Mouse (Mus musculus) cerebellum, postnatal 36 days (tissue): Measurements from ENCODE around the gene Wrnip1.
A peak's percentile ranks its signal among the peaks of the same experiment; 100 is the strongest.

ENCODE experiments used
- DNase-seq, 2 experiments: peaks; one replicate each; pipeline ENCODE4 v3.0.0; 2021 to 2022; ENCODE audit warnings: mixed read lengths in 2 of 2

Wrnip1 gene

DNA sequence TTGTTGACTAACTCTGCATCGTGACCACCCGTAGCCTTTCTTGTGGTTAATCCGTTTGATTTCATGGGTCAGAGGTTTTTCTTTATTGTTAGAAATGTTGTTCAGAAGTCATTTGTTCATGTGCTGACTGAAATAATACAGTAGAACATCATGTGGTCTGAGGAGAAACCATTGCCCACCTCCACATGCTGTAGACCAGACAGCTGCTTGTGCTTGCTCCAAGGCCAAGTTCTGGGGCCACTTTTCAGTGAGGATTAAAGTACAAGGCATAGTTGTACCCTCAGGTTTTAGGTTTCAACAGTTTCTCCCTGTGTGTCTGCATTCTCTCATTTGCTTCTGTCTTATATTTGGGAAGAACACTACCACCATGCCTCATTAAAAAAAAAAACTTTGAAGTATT lies 5.8 kb downstream of the Wrnip1 start:
- DNase-seq, result no peak

DNA sequence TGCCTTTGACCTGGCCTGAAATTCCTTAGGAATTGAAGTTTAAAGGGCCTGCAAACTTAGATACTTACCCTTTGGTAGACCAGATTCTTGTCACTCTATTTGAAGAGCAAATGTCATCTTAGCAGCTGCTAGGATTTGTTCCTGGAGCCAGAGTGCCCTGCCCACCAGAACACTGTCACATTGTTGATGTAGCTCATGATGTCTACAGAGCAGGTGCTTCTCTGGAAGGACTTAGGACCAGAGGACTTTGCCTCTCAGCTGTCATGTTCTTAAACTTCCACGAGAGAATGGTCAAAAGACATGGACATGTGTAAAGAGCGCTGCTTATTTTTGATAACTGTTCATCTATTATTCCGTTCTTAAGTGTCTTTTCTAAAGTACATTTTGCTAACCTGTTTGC lies 17.4 kb downstream of the Wrnip1 start:
- DNase-seq, result no peak

DNA sequence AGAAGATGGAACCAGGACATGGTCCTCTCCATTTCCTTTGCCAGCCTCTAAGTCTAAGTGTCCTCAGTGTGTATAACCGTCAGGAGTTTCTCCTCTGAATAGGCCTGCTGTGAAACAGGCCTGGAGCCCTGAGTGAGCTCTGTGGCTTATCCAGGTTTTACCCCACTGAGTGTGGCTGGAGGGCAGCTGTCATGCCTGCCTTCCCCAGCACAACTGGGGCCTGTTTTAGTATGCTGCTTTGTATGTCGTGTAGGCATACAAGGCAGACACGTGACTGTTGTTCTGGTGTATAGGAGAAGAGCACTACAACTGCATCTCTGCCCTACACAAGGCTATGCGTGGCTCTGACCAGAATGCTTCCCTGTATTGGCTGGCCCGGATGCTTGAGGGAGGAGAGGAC lies 18.1 kb downstream of the Wrnip1 start:
- DNase-seq, result no peak

DNA sequence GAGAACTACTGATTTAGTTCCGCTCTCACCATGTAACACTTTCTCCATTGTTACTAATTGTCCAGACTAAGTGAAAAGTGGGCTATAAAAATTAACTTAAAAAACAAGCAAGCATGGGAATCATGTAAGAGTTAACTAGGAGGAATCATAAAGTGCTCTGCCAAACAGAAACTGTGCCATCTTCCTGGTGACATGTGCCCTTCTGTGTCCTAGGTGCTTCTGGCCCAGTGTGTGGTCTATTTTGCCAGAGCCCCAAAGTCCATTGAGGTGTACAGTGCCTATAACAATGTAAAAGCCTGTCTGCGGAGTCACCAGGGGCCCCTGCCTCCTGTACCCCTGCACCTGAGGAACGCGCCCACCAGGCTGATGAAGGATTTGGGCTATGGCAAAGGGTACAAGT lies 19.8 kb downstream of the Wrnip1 start:
- DNase-seq, result no peak

DNA sequence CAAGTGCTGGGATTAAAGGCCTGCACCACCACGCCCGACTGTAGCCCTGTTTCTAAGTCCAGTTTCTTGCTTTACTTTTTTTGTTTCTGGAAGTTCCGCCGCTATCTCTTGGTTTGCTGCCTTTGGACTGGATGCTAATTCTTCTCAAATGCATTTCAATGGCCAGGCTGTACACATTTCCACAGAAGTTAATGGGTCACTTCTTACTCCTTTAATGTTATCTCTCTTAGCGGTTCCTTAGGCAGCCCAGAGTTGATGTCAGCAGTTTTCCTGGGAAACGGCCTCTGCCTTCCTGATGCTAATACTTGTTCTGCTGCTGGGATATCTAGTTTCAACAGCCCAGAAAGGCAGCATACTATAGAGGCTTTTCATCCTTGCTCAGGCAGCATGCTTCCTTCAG lies 21.3 kb downstream of the Wrnip1 start:
- no peak for DNase-seq

DNA sequence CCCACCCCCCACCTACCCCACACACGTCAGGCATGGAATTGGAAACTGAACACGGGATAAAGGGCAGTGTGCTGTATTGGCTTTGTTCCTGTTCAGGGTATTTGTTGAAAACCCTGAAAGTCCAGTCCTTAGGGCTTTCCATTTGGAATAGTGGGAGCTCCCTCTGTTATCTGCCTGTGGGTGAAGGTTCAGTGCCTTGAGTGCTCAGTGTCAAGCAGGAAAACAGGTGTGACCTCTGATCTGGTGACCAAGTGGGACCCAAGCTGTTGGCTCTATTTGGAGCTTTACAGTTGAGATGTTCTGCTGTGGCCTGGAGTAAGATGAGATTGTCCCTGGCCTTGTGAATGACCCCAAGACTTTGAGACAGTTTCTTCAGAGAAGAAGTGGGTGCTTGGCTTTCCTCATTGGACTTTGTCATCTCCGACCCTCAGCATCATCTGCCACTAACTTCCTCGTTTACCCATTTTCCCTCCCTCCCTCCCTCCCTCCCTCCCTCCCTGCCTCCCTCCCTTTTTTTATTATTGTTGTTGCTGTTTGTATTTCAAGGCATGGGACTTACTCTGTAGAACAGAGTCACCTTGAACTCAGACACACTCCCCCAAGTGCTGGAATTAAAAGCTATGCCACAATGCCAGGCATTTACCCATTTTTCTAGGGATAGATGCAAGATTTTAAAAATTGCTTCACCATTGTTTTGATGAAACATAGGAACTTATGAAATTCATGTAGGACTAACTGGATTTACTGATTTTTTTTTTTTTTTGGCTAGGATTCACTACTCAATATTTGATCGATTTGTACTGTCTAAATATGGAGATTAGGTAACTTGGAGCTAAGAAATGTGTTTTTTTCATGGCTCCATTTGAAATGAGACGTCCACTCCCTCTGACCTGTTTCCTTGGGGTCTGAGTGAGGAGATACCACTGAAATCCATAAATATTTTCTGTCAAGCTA lies 22.8 kb downstream of the Wrnip1 start:
- DNase-seq, result no peak

DNA sequence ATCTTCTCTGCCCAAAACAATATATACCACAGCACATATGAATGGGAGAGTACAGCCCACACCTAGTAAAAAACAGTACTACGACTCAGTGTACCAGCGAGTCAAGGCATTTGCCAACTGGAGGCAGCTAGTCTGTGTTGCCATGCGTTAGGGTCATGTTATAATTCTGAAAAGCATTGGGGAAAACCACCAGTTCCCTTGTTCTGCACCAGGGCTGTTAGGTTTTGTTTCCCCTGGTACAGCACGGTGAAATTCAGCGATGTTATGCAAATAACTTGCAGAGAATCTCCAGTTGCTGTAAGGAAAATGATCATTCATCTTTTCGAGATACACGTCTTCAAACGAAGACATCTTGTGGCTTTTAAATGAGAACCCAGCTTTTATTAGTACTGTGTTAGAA lies 23.7 kb downstream of the Wrnip1 start:
- no peak for DNase-seq

DNA sequence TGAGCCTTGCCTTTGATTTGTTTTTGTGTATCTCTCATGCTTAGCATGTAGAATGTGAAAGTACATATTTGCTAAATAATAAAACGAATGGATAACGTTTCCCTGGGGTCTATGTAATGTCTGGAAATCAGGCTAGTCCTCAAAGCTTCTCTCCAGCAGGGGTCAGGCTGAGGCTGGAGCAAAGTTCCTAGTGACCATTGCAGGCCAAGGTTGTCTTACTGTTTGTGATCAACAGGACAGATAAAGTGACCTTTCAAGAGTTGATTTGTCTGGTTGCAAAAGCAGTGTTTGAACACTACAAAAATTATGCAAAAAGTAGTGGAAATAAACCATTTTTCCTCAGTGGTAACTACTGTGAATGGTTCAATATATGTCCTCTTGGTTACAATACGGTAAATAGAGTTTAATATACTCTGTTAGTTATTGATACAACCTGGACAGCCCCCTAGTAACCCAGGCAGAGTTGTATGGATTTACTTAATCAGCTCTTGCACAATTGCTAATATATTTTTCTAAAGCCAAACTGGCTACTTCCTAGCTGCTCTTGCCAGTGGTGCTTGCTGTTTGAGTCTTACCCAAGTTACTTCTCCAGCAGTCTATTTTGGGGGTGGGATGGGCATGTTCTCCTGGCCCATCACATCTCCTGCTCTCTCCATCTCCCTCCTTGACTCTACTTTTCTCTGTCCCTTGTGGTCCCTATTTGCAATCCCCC lies 25.4 kb downstream of the Wrnip1 start:
- no peak for DNase-seq

DNA sequence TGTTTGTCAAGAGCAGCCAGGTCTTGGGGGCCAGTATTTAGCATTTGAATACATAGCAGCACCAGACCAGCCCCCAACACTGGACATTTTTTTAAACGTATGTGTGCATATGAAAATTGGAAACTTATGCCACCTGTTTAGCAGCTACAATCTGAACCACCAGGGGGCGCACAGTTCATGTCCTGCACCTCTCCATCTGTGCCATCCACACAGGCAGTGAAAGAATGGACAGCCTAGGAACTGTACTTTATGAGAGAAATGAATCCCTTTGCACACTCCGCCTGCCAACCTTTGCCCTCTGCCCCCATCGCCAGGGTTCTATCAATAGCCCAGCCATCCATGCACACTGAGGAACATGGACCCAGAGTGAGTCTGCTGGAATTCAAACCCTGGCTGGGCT lies 26.1 kb downstream of the Wrnip1 start:
- DNase-seq, result peak; percentile 53

DNA sequence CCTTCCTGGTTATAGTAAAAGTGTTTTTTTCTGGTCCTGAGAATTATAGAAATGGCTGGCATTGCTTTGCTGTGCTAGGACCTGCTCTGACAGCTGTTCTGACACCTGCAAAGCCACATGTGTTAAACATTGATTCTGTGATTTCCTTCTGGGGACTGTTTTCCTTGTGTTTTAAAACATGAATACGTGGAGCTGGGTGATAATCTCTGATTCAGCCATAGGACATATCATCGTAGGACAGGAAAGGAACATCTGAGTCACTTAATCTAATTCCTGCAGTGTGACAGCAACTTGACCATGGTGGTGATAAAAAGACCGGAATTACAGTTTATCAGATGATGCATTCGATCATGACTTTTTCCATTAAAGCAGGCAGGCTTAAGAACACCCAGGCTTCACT lies 27.0 kb downstream of the Wrnip1 start:
- DNase-seq, result no peak

DNA sequence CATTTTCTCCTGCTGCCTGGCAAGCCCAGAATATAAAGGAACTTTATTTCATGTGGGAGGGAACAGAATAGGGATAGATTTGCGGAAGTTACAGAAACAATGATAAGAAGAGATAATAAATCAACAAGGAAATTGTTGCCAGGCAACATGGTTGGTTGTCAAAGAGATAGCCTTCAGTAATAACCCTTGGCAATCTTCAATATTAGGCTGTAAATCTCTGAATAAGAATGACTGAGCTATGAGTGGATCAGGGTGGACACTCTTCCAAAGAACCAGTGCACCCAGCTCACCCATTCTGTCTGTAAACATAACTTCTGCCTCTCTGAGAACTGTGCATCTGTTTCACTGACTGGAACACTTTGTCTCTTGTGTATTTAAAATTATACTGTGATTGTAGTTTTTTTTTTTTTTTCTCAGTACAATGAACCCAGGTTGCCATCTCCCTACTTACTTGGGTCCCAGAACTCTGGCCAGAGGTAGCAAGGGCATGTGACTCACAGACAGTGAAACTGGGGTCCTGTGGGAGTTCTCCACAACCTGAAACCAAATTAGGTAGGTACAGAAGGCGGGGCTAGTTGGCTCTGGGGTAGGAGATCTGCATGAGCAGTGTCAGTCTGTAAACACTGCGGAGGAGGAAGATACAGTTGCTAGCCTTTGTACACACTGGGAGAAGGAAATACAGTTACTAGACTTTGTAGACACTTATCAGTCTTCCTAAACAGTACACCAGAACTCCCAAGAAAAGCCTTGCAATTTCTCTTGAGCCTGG lies 29.9 kb downstream of the Wrnip1 start:
- no peak for DNase-seq

DNA sequence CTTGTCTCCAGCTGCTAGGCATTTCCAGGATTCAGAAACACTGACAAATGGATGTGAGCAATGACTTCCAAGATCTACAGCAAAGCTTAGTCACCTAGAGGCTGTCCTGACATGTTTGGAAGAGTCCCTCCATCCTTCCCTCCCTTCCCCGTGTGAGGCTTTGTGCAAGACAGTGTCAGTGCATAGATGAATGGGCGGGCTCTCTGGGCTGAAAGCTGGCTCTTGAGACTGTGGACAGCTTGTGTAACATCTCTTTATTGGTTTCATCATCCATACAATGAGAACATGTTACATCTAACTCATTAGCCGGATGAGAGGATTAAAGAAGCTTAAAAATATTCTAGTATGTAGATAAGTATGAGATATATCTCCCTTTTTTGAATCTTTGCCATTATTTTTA lies 30.9 kb downstream of the Wrnip1 start:
- no peak for DNase-seq

DNA sequence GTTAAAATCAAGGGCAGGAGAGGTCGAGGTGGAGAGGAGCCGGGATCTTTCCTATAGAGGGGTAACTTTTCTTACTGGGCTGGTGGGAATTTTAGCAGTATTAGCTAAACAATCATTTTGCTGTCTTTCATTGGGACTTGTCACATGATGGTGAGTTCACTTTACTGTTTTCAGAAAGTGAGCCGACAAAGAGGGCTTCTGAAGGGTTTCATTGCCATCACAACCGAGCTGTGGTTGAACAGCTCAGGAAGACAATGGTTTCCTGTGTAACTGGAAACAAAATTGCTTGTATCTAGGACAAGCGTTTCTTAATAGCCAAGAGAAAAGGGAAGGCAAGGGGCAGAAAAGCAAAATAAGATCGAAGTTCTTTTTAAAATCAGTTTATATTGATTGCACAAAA lies 31.4 kb downstream of the Wrnip1 start:
- DNase-seq, result no peak

DNA sequence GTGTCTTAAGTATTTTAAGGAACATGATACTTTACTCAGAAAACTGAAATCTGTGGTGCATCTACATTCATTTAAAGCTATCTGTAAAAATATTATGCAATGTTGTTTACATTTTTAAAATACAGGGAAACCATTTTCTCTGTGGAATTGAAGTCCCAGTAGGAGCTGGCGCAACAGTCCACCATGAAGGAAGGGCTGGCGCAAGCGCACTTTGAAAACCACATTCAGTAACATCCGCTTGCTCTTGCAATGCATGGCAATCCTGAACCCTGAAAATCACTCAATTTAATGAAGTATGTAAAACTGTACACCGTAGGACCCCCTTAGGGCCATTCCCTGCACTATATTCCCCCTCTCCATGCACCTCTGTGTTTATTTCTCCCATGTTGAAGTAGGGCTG lies 32.7 kb downstream of the Wrnip1 start:
- no peak for DNase-seq

DNA sequence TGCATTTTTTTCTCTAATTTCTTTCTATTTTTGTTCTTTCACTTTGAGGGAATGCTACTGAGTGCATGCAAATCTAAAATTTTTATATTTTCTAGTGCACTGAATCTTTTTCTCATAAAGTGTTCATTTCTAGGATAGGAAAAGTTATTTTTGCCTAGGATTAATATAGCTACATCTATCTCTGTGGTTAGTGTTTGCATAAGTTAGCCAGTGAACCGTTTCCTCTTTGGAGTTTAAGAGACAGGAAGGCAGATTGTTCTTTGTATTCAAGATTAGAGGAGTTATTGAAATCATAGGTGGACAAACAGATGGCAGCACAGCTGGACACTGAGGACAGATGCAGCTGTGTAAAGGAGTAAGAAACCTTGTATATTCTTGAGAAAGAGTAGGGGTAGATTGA lies 37.5 kb downstream of the Wrnip1 start:
- no peak for DNase-seq

DNA sequence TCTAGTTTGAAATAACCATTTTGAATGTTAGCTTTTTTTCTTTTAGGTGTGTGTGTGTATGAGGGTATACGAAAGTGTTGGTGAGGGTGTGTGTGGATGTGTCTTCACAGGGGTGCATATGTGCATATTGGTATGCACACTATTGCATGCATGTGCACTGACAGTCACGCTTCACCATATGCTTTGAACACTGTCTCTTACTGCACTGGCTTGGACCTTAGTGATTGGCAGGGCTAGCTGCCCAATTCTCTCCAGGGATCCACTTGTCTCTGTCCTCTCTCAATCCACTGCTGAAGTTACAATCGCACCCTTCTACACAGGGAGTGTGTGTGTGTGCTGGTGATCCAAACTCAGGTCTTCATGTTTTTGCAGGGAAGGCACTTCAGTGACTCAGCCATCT lies 39.5 kb downstream of the Wrnip1 start:
- no peak for DNase-seq

DNA sequence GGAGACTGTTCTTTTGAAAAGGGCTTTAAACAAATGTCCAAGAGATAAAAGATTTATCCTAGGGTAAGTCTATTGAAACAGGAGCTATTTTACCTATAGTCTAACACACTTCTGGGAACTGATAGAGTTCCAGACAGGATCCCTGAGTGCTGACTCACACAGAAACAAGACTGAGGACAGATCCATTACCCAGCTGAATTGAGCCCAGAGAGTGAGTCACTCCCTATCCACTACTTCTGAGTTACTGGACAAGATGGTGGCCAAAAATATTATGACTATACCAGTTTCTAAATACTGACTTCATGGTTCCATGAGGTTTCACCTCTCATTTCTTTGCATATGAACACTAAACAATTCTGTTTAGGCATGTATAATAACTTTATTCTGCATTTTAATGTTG lies 44.4 kb downstream of the Wrnip1 start:
- no peak for DNase-seq

DNA sequence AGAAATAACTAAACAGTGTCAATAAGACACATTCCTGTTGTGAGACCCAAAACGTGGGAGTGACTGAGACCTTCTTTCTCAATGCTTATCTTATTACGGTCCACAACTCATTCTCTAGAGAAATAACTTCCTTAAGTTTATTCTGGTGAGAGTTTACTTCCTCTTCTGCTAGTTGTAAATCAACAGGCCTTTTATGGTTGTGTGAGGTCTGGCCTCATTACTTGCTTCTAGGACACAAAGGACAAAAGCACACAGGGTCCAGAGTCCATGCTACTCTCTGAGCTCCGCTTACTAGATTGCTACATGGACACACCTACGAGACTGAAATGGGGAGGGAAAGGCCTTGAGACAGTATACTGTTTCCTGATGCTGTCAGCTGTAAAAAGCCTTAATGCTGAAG lies 47.3 kb downstream of the Wrnip1 start:
- no peak for DNase-seq

DNA sequence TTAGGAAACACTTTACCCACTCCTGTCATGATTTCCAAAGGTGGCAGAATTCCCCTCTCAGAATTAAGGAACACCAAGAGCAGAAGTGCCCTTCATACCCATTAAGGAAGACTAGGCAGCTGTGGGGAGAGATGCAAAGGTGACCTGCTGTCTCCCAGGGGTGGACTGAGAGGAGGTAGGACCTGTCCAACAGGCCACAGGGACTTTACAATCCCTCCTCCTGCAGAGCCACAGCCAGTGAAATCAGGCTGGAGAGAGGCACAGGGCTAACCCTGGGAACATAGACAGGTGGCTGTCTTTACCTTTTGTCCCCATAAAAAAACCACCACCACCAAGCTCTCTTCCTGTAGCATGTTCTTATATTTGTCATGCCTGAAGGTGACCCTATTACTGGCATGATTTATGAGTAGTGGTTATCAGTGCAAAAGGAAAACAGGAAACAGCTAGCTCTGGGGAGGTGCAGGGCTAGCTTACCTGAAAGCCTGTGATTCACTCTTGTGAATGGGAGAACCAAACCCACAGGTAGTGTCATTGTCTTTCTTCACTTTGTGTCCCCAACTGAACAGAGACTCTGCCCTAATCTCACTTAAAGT lies 47.8 kb downstream of the Wrnip1 start:
- no peak for DNase-seq

DNA sequence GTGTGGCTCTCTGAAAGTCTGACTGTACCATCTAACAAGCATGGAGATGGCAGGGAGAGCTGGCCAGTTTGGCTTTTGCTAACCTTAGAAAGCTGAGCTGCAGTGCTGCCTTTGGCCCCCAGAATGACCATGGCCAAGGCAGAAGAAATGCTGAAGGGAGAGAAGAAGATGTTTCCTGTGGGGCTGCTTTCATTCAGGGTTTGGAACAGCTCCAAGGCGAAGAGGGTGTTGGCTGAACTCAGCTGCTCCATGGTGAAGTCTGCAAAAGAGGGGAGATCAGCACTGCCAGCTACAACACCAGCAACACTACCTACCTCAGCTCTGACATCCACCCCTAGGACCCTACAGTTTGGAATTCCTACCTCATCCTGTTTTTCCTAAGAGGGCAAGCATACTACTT lies 48.3 kb downstream of the Wrnip1 start:
- DNase-seq, result no peak

DNA sequence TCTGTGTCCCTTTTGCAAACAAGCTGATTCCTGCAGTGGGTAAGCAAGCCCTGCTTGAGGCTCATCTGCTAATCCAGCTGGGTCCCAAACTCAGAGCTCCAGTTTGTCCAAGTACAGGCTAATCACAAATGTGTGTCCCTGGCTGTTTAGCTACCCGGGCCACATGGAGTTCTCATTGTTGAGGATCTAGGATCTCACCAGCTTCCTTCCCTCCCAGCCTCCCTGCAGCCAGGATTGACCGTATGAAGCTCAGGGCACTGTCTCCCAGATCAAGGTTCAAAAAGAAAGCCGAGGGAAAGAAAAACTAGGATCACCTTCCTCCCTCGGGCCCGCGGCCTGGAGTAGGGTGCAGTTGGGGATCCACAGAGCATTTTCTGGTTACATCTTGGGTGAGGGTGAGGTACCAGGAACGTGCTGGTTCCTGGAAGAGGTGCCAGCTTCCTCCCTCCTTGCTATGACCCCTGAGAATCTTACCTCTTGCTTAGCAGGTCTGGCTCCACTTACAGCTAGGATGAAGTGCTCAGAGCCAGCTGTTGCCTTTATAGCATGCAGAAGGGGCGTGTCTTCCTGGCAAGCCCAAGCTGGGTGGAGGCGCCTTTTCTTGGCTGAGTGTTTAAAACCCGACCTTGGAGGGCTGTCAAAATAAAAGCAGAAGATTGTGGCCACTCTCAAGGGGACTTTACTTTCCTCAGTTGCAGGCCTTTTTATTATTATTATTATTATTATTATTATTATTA lies 49.0 kb downstream of the Wrnip1 start, which contains the start of gene Serpinb1a:
Serpinb1a (minus strand) TSS at position 518 of the 737 bp plus-strand sequence.
- DNase-seq, result no peak

DNA sequence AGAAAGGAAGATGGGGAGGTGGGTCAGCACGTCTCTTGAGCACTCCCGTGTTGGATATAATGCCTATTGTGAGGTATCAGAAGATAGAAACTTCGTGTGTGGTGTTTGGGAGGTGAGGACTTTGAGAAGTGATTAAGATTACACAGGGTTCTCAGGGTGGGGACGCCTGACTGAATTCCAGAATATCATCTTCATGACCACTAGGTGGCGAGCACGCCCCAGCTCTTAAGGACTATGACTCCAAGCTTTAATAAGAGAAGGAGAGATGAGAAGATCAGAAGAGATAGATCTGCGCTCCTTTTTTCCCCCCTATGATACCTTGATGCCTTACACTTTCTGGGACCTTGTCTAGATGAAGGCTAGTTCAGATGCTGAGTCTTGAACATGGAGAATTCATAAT lies 50.1 kb downstream of the Wrnip1 start:
- peak; percentile 19 to 32 for DNase-seq
